Mouse (Mus musculus) liver, embryonic 15.5 days (tissue): ENCODE measurements around the gene Pagr1a. TPM values are rescaled to one million over a fixed set of nuclear protein-coding genes. Genes with fewer than 3 reads are reported as not detected.

Experiments
- ATAC-seq: fragments of 200-750 bp; cut with Nextera tagmentation; 2 replicates; pipeline ENCODE4 v1.8.0; 2017; ENCODE audit warnings: moderate number of reproducible peaks, mild to moderate bottlenecking, moderate library complexity; ENCODE audit not compliant: insufficient read depth
- H3K27ac ChIP-seq: fragments of 300-500 bp; sonication (generic); replicated peaks from 2 replicates; pipeline ENCODE4 v1.5.1; 2015; ENCODE audit warnings: mild to moderate bottlenecking, inconsistent platforms
- H3K27me3 ChIP-seq: fragments of 300-500 bp; sonication (generic); 2 replicates; pipeline ENCODE4 v1.6.1; 2015; ENCODE audit warnings: mild to moderate bottlenecking, inconsistent platforms
- H3K36me3 ChIP-seq: fragments of 300-500 bp; sonication (generic); replicated peaks from 2 replicates; pipeline ENCODE4 v1.6.1; 2015; ENCODE audit warnings: moderate library complexity, mild to moderate bottlenecking, inconsistent platforms
- H3K4me1 ChIP-seq: fragments of 300-500 bp; sonication (generic); replicated peaks from 2 replicates; pipeline ENCODE4 v1.6.1; 2015; ENCODE audit warnings: inconsistent platforms
- H3K4me2 ChIP-seq: fragments of 300-500 bp; sonication (generic); 2 replicates; pipeline ENCODE4 v1.6.1; 2015; ENCODE audit warnings: moderate library complexity, mild to moderate bottlenecking, inconsistent platforms
- H3K4me3 ChIP-seq: fragments of 300-500 bp; sonication (generic); replicated peaks from 2 replicates; pipeline ENCODE4 v1.5.1; 2015; ENCODE audit warnings: mild to moderate bottlenecking, inconsistent platforms
- H3K9ac ChIP-seq: fragments of 300-500 bp; sonication (generic); 2 replicates; pipeline ENCODE4 v1.6.1; 2015; ENCODE audit warnings: moderate library complexity, mild to moderate bottlenecking, inconsistent platforms
- H3K9me3 ChIP-seq: fragments of 300-500 bp; sonication (generic); replicated peaks from 2 replicates; pipeline ENCODE4 v1.6.1; 2016; ENCODE audit warnings: inconsistent platforms
- WGBS: fragments of 180-500 bp; shearing (Covaris S2); methylation state at CpG from one replicate; pipeline ENCODE4 v1.1.7; 2015; ENCODE audit warnings: mixed read lengths; ENCODE audit not compliant: insufficient replicate concordance; 5-methylcytosine and 5-hydroxymethylcytosine counted together
- polyA plus RNA-seq: library from polyadenylated mRNA; unstranded; fragments of >200 nt; fragmentation: Nextera tagmentation; extraction: Ambion mirVana; gene quantifications from 2 replicates; pipeline ENCODE4 v1.2.1, GENCODE M21; 2015

Pagr1a gene
- polyA plus RNA-seq, 1 experiment from 2014 or later = 32.8 TPM

- H3K9ac ChIP-seq = no peak overlapping the region
- WGBS = 67% methylated on average over 6 of the region's 6 CpGs
- no peak overlapping the region for H3K4me3 ChIP-seq
- ATAC-seq = no peak
- no peak overlapping the region for H3K4me2 ChIP-seq
- H3K27ac ChIP-seq = 0 out of 2 replicates have a peak overlapping the region, but pooled peaks have one; percentile 34
- peaks cover 16% of the 10 kb centered on the region for H3K36me3 ChIP-seq
- H3K27me3 ChIP-seq = no peaks in the 10 kb centered on the region
- H3K4me1 ChIP-seq = peaks cover 74% of the 10 kb centered on the region
- no peaks in the 10 kb centered on the region for H3K9me3 ChIP-seq
Observed at GRCm38 (mm10) chr7:127012374-127012773, 4.8 kb downstream of the Pagr1a start.

- Histone ChIP-seq H3K4me3 (no peak overlapping the region), H3K36me3 (peaks cover 16% of the 10 kb centered on the region), H3K9me3 (no peaks in the 10 kb centered on the region), H3K27me3 (no peaks in the 10 kb centered on the region), H3K4me2 (no peak overlapping the region), H3K4me1 (peaks cover 76% of the 10 kb centered on the region), H3K9ac (no peak overlapping the region), H3K27ac (peak overlapping the region; percentile 34; the same call in 1 of the 2 replicates)
- ATAC-seq = no peak
- WGBS = 65% methylated on average over 2 of the region's 2 CpGs
Observed at GRCm38 (mm10) chr7:127011717-127012116, 5.4 kb downstream of the Pagr1a start.

- Histone ChIP-seq H3K4me2 (no peak overlapping the region), H3K4me3 (no peak overlapping the region), H3K27ac (peak overlapping the region; percentile 34; the same call in 1 of the 2 replicates), H3K9ac (no peak overlapping the region), H3K36me3 (peaks cover 16% of the 10 kb centered on the region), H3K4me1 (peaks cover 77% of the 10 kb centered on the region), H3K27me3 (no peaks in the 10 kb centered on the region), H3K9me3 (no peaks in the 10 kb centered on the region)
- 74% methylated on average over 2 of the region's 2 CpGs for WGBS
- no peak for ATAC-seq
Observed at GRCm38 (mm10) chr7:127011051-127011450, 6.1 kb downstream of the Pagr1a start.

GRCm38 (mm10) chr7:127009307-127010085 is 7.7 kb downstream of the Pagr1a start:
- no peak overlapping the region for H3K9ac ChIP-seq
- H3K4me2 ChIP-seq = peak overlapping the region; percentile 55; the same call in 1 of the 2 replicates
- no peaks in the 10 kb centered on the region for H3K27me3 ChIP-seq
- ATAC-seq = no peak
- no peaks in the 10 kb centered on the region for H3K9me3 ChIP-seq
- peak overlapping the region; percentile 88 for H3K27ac ChIP-seq
- H3K36me3 ChIP-seq = peaks cover 5% of the 10 kb centered on the region; the same call in 1 of the 2 replicates
- peaks cover 66% of the 10 kb centered on the region for H3K4me1 ChIP-seq
- 70% methylated on average over 17 of the region's 17 CpGs for WGBS
- H3K4me3 ChIP-seq = no peak overlapping the region

- peaks cover 5% of the 10 kb centered on the region; the same call in 1 of the 2 replicates for H3K36me3 ChIP-seq
- H3K4me1 ChIP-seq = peaks cover 55% of the 10 kb centered on the region
- peak; percentile 91 for ATAC-seq
- WGBS = 29% methylated on average over 9 of the region's 9 CpGs
- peak overlapping the region; percentile 55 for H3K4me2 ChIP-seq
- H3K9me3 ChIP-seq = no peaks in the 10 kb centered on the region
- H3K4me3 ChIP-seq = peak overlapping the region; percentile 9; the same call in 1 of the 2 replicates
- peak overlapping the region; percentile 41 for H3K9ac ChIP-seq
- no peaks in the 10 kb centered on the region for H3K27me3 ChIP-seq
- H3K27ac ChIP-seq = peak overlapping the region; percentile 88
Observed at GRCm38 (mm10) chr7:127008239-127009019, 8.7 kb downstream of the Pagr1a start.

GRCm38 (mm10) chr7:127007313-127008024 is 9.7 kb downstream of the Pagr1a start:
- H3K27ac ChIP-seq = no peak overlapping the region; the same call in 1 of the 2 replicates
- H3K9ac ChIP-seq = no peak overlapping the region
- no peak overlapping the region for H3K4me2 ChIP-seq
- peaks cover 4% of the 10 kb centered on the region; the same call in 1 of the 2 replicates for H3K36me3 ChIP-seq
- H3K9me3 ChIP-seq = no peaks in the 10 kb centered on the region
- 79% methylated on average over 6 of the region's 6 CpGs for WGBS
- no peaks in the 10 kb centered on the region for H3K27me3 ChIP-seq
- no peak overlapping the region for H3K4me3 ChIP-seq
- H3K4me1 ChIP-seq = peaks cover 48% of the 10 kb centered on the region
- ATAC-seq = no peak

- Histone ChIP-seq H3K4me3 (no peak overlapping the region), H3K4me1 (peaks cover 30% of the 10 kb centered on the region), H3K36me3 (no peaks in the 10 kb centered on the region), H3K27ac (no peak overlapping the region), H3K9ac (no peak overlapping the region), H3K4me2 (no peak overlapping the region), H3K9me3 (no peaks in the 10 kb centered on the region), H3K27me3 (no peaks in the 10 kb centered on the region)
- ATAC-seq = no peak
- WGBS = 77% methylated on average over 4 of the region's 4 CpGs
Observed at GRCm38 (mm10) chr7:127004122-127004875, 12.9 kb downstream of the Pagr1a start.

GRCm38 (mm10) chr7:127003620-127004019 is 13.5 kb downstream of the Pagr1a start:
- no peak overlapping the region for H3K9ac ChIP-seq
- H3K27me3 ChIP-seq = no peaks in the 10 kb centered on the region
- H3K4me3 ChIP-seq = no peak overlapping the region
- H3K4me1 ChIP-seq = peaks cover 24% of the 10 kb centered on the region
- no peak for ATAC-seq
- no peaks in the 10 kb centered on the region for H3K36me3 ChIP-seq
- H3K4me2 ChIP-seq = no peak overlapping the region
- H3K27ac ChIP-seq = no peak overlapping the region
- no peaks in the 10 kb centered on the region for H3K9me3 ChIP-seq
- 71% methylated on average over 5 of the region's 5 CpGs for WGBS

- Histone ChIP-seq H3K9me3 (no peaks in the 10 kb centered on the region), H3K36me3 (peaks cover 10% of the 10 kb centered on the region), H3K27ac (no peak overlapping the region), H3K27me3 (no peaks in the 10 kb centered on the region), H3K4me1 (no peaks in the 10 kb centered on the region; the same call in 1 of the 2 replicates), H3K9ac (no peak overlapping the region), H3K4me3 (no peak overlapping the region), H3K4me2 (no peak overlapping the region)
- ATAC-seq = no peak
- 47% methylated on average over 10 of the region's 10 CpGs for WGBS
Observed at GRCm38 (mm10) chr7:126999568-126999967, 17.6 kb downstream of the Pagr1a start.

GRCm38 (mm10) chr7:126996449-126996848 is 20.7 kb downstream of the Pagr1a start:
- no peaks in the 10 kb centered on the region for H3K4me1 ChIP-seq
- WGBS = 73% methylated on average over 4 of the region's 4 CpGs

More at GRCm38 (mm10) chr7:126996449-126996848, 20.7 kb downstream of the Pagr1a start:
- Histone ChIP-seq H3K9me3 (no peaks in the 10 kb centered on the region), H3K4me3 (no peak overlapping the region), H3K27ac (no peak overlapping the region), H3K27me3 (no peaks in the 10 kb centered on the region), H3K9ac (no peak overlapping the region), H3K36me3 (peaks cover 10% of the 10 kb centered on the region), H3K4me2 (no peak overlapping the region)
- ATAC-seq = no peak
